Mouse (Mus musculus): ENCODE results near the gene Ubqln1. TPM values are rescaled to one million over a fixed set of nuclear protein-coding genes. Genes with fewer than 3 reads are reported as not detected.

Ubqln1 gene
- polyA plus RNA-seq, 1 experiment from 2014 or later: 80.2 TPM

DNA sequence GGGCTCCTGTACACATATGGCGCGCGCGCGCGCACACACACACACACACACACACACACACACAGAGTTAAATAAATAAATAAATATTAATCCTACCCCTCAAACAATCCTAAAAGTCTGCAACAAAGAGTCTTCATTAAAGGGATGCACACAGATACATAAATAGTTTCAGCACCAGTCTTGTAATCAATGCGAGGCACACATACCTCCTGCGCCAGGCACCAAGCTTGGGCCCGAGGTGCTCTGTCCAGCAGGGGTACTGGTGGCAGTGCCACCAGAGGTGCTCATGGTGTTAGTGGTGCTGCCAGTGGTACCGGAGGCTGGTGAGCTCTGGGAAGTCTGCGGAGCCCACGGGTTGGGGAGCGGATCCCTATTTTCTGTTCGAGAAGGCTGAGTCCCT, 23.9 kb downstream of the Ubqln1 start:
- Histone ChIP-seq H3K4me1 (ENCODE audit: control insufficient read depth, insufficient read depth, low read length) (no peaks in the 10 kb centered on the region), H3K4me2 (ENCODE audit: low read depth, low read length) (no peak overlapping the region), H3K36me3 (ENCODE audit: control insufficient read depth, insufficient read depth, low read length) (peaks cover 28% of the 10 kb centered on the region), H3K9me3 (ENCODE audit: control insufficient read depth, low read length) (no peaks in the 10 kb centered on the region), H3K4me3 (ENCODE audit: low read length) (no peak overlapping the region), H3K27me3 (replicated peaks; ENCODE audit: control insufficient read depth, insufficient read depth, low read length) (no peaks in the 10 kb centered on the region), H3K27ac (ENCODE audit: low read length) (no peak overlapping the region), H3K9ac (ENCODE audit: low read depth, low read length) (no peak overlapping the region)
- WGBS: 97% methylated on average over 14 of the region's 14 CpGs
- no peak for ATAC-seq

DNA sequence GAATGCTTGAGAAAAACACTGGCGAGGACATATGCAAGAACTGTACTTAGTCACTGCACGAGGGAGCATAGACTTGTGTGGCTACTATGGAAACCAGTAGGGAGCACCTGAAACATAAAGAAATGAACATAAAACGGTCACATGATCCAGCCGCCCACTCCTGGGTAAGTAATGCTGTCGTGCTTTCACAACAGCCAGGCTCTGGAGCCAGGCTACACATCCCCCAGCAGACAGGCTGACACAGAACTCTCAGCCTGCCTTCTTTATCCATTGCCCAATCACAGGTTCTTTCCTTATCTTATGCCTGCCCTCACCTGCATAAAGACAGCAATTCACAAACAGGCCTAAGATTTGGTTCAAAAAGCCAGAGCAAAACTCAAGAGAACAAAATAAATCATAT, 26.0 kb downstream of the Ubqln1 start:
- H3K9me3 ChIP-seq (ENCODE audit: control insufficient read depth, low read length): no peaks in the 10 kb centered on the region
- H3K9ac ChIP-seq (ENCODE audit: low read depth, low read length): no peak overlapping the region
- H3K27me3 ChIP-seq (replicated peaks; ENCODE audit: control insufficient read depth, insufficient read depth, low read length): no peaks in the 10 kb centered on the region
- H3K27ac ChIP-seq (ENCODE audit: low read length): no peak overlapping the region
- H3K4me2 ChIP-seq (ENCODE audit: low read depth, low read length): no peak overlapping the region
- peak; percentile 73 for ATAC-seq
- peaks cover 20% of the 10 kb centered on the region for H3K36me3 ChIP-seq (ENCODE audit: control insufficient read depth, insufficient read depth, low read length)
- WGBS: 73% methylated on average over 5 of the region's 5 CpGs
- H3K4me1 ChIP-seq (ENCODE audit: control insufficient read depth, insufficient read depth, low read length): no peaks in the 10 kb centered on the region
- H3K4me3 ChIP-seq (ENCODE audit: low read length): no peak overlapping the region

DNA sequence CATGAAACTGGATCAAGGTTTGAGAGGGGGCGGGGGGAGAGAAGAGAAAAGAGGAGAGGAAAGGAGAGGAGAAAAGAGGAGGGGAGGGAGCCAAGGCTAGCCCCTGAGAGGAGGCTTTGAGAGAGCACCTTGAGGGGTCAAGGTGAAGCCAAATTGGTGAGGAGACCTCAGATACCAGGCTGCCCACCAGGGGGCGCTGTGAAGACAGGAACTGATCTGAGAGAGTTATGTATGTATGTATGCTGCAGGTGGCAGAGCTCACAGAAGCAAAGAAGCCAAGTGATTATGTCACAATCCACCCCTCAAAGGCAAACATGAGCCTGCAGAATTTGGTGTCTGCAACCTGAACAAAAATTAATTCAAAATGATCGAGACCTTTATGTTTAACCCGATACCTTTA, 27.0 kb downstream of the Ubqln1 start:
- Histone ChIP-seq H3K4me1 (ENCODE audit: control insufficient read depth, insufficient read depth, low read length) (peaks cover 5% of the 10 kb centered on the region; the same call in 1 of the 2 replicates), H3K4me2 (ENCODE audit: low read depth, low read length) (no peak overlapping the region), H3K9me3 (ENCODE audit: control insufficient read depth, low read length) (no peaks in the 10 kb centered on the region), H3K9ac (ENCODE audit: low read depth, low read length) (no peak overlapping the region), H3K36me3 (ENCODE audit: control insufficient read depth, insufficient read depth, low read length) (peaks cover 20% of the 10 kb centered on the region), H3K27ac (ENCODE audit: low read length) (no peak overlapping the region), H3K4me3 (ENCODE audit: low read length) (no peak overlapping the region), H3K27me3 (replicated peaks; ENCODE audit: control insufficient read depth, insufficient read depth, low read length) (no peaks in the 10 kb centered on the region)
- WGBS: 60% methylated on average over 4 of the region's 4 CpGs
- peak; percentile 62 for ATAC-seq

DNA sequence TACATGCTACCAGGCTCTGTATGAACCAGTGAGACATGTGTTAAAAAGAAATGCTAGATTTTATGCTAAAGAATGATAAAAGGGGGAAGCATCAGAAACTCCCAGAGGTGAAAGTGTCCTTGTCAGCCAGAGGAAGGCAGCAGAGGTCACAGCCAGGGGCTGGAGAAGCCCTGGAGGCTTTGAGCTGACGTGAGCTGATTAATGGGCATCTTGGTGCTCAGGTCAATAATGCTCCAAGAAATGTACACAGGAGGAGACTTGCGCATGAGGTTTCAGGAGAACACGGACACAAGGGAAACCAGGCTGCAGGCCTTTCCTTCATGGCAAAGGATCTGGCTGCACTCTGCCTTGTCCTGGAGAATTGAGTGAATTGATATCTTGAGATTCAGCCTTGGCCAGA, 27.7 kb downstream of the Ubqln1 start:
- H3K4me1 ChIP-seq (ENCODE audit: control insufficient read depth, insufficient read depth, low read length): peaks cover 9% of the 10 kb centered on the region; the same call in 1 of the 2 replicates
- H3K9ac ChIP-seq (ENCODE audit: low read depth, low read length): no peak overlapping the region
- no peak overlapping the region for H3K4me2 ChIP-seq (ENCODE audit: low read depth, low read length)
- H3K27ac ChIP-seq (ENCODE audit: low read length): no peak overlapping the region
- H3K9me3 ChIP-seq (ENCODE audit: control insufficient read depth, low read length): no peaks in the 10 kb centered on the region
- no peak overlapping the region for H3K4me3 ChIP-seq (ENCODE audit: low read length)
- no peaks in the 10 kb centered on the region for H3K27me3 ChIP-seq (replicated peaks; ENCODE audit: control insufficient read depth, insufficient read depth, low read length)
- WGBS: 88% methylated on average over 3 of the region's 3 CpGs
- no peak for ATAC-seq
- H3K36me3 ChIP-seq (ENCODE audit: control insufficient read depth, insufficient read depth, low read length): peaks cover 22% of the 10 kb centered on the region

DNA sequence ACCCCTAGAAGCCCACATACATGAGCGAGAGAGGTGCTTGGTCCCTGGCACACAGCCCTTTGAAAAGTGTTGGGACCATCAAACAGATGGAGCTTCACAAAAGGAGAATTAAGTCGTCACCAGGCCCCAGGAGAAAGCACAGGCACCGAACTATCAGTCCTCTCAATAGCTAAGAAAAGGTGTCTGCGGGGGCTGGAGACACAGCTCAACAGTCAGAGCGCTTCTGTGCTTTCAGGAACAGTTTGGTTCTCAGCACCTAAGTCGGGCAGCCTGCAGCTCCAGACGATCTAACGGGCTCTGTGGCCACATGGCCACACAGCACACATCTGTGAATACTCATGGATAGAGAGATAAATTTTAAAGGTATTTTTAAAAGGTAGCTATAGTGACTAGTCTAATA, 29.2 kb downstream of the Ubqln1 start:
- no peaks in the 10 kb centered on the region for H3K9me3 ChIP-seq (ENCODE audit: control insufficient read depth, low read length)
- no peak for ATAC-seq
- H3K27me3 ChIP-seq (replicated peaks; ENCODE audit: control insufficient read depth, insufficient read depth, low read length): no peaks in the 10 kb centered on the region
- H3K4me1 ChIP-seq (ENCODE audit: control insufficient read depth, insufficient read depth, low read length): peaks cover 11% of the 10 kb centered on the region
- H3K27ac ChIP-seq (ENCODE audit: low read length): no peak overlapping the region
- H3K36me3 ChIP-seq (ENCODE audit: control insufficient read depth, insufficient read depth, low read length): peaks cover 12% of the 10 kb centered on the region
- H3K4me2 ChIP-seq (ENCODE audit: low read depth, low read length): no peak overlapping the region
- H3K4me3 ChIP-seq (ENCODE audit: low read length): no peak overlapping the region
- WGBS: 90% methylated on average over 8 of the region's 8 CpGs
- no peak overlapping the region for H3K9ac ChIP-seq (ENCODE audit: low read depth, low read length)

DNA sequence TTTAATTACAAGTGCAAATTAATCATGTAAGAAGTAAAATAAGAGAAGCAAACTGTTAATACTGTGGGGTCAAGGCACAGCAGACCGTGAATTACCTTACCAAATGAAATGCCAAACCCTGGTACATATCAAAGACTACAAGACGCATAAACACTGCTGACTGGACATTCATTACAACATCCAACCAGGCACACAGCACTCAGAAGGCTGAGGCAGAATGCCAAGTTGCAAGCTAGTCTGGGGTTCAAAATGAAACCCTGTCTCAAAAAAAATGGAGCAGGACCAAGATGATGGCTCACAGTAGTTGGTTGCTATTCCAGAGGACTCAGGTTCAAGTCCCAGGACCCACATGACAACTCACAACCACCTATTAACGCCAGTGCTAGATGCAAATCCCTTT, 31.3 kb downstream of the Ubqln1 start:
- 75% methylated on average over 3 of the region's 3 CpGs for WGBS
- no peak overlapping the region for H3K4me3 ChIP-seq (ENCODE audit: low read length)
- no peaks in the 10 kb centered on the region for H3K9me3 ChIP-seq (ENCODE audit: control insufficient read depth, low read length)
- no peak overlapping the region for H3K9ac ChIP-seq (ENCODE audit: low read depth, low read length)
- H3K36me3 ChIP-seq (ENCODE audit: control insufficient read depth, insufficient read depth, low read length): 0 out of 2 replicates have a peak, but pooled peaks cover 9% of the 10 kb centered on the region
- H3K27me3 ChIP-seq (replicated peaks; ENCODE audit: control insufficient read depth, insufficient read depth, low read length): no peaks in the 10 kb centered on the region
- no peak for ATAC-seq
- peaks cover 18% of the 10 kb centered on the region for H3K4me1 ChIP-seq (ENCODE audit: control insufficient read depth, insufficient read depth, low read length)
- no peak overlapping the region for H3K4me2 ChIP-seq (ENCODE audit: low read depth, low read length)
- no peak overlapping the region for H3K27ac ChIP-seq (ENCODE audit: low read length)

DNA sequence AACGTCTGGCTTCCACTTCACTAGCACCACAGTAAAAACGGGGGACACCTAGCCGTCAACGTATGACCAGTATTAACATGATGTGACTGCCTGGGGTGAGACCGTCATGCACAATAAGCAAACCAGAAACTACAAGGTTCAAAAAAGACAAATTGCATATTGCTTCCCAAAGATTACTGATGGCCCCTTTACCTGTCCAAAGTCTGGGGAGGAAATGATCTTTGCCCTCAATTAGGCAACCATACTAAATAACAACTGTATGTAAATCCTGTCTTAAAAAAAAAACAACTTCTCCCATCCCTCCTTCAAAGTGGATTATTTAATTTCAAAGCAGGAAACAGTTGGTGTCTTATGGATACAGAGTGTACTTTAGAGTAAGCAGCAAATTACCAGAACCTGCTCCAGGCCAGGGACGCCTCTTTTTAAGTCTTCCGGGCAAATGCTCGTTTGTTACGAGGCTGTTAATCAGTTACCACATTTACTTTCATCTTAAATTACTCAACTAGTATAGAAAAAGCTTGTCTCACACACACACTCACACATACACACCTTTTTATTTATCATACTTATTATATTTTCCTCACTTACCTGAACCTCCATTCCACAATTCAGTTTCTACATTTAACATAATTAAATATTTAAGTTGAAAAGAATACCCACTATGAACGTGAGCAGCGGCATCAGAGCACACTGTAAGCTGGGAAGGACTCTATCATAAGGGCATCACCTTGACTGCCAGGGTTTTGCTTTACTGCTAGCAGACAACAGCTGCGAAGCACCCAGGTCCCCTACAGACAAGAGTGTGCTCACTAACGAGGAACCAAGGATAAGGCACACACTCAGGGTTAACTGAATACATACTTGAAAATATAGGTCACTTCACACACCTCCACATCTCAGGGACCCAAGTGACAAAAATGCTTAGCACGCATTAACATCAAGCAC, 33.6 kb downstream of the Ubqln1 start:
- 64% methylated on average over 14 of the region's 14 CpGs for WGBS
- Histone ChIP-seq H3K4me1 (ENCODE audit: control insufficient read depth, insufficient read depth, low read length) (peaks cover 19% of the 10 kb centered on the region), H3K27me3 (replicated peaks; ENCODE audit: control insufficient read depth, insufficient read depth, low read length) (no peaks in the 10 kb centered on the region), H3K27ac (ENCODE audit: low read length) (peak overlapping the region; percentile 89), H3K4me3 (ENCODE audit: low read length) (no peak overlapping the region), H3K36me3 (ENCODE audit: control insufficient read depth, insufficient read depth, low read length) (0 out of 2 replicates have a peak, but pooled peaks cover 12% of the 10 kb centered on the region), H3K9ac (ENCODE audit: low read depth, low read length) (no peak overlapping the region; the same call in 1 of the 2 replicates), H3K9me3 (ENCODE audit: control insufficient read depth, low read length) (no peaks in the 10 kb centered on the region), H3K4me2 (ENCODE audit: low read depth, low read length) (peak overlapping the region; percentile 32)
- peak; percentile 82 for ATAC-seq

DNA sequence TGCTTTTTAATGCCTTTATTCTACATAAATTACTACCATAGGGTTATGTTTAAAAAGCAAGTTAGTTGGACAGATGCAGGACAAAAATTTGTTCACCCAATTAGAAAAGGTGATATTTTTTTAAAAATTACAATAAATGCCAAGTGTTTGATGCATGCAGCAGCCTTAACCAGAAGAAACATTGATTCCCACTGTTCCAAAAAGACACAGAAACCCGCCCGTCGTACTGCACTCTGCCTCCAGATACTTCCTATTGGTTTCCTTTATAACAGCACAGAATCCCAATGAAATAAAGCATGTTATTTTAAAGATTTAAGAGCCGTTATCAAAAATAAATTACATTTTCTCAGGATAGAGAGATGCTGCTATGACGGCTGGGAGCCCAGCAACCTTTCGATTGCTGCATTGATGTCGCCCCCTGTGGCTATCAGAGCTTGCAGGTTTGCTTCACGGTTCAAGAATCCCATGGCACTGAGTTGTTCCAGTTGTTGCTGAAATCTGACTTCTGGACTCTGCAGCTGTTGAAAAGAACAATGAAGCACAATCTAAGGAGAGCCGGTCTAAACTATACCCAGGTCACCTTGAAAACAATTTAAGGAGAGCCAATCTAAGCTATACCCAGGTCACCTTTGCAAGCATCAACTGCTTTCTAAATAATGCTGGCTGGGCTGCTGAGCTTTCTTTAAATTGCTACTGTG, 37.8 kb downstream of the Ubqln1 start:
- Histone ChIP-seq H3K4me1 (ENCODE audit: control insufficient read depth, insufficient read depth, low read length) (peaks cover 19% of the 10 kb centered on the region), H3K4me2 (ENCODE audit: low read depth, low read length) (no peak overlapping the region), H3K4me3 (ENCODE audit: low read length) (no peak overlapping the region), H3K27ac (ENCODE audit: low read length) (no peak overlapping the region), H3K9me3 (ENCODE audit: control insufficient read depth, low read length) (no peaks in the 10 kb centered on the region), H3K27me3 (replicated peaks; ENCODE audit: control insufficient read depth, insufficient read depth, low read length) (no peaks in the 10 kb centered on the region), H3K9ac (ENCODE audit: low read depth, low read length) (no peak overlapping the region), H3K36me3 (ENCODE audit: control insufficient read depth, insufficient read depth, low read length) (peaks cover 24% of the 10 kb centered on the region)
- ATAC-seq: no peak
- 87% methylated on average over 9 of the region's 9 CpGs for WGBS

DNA sequence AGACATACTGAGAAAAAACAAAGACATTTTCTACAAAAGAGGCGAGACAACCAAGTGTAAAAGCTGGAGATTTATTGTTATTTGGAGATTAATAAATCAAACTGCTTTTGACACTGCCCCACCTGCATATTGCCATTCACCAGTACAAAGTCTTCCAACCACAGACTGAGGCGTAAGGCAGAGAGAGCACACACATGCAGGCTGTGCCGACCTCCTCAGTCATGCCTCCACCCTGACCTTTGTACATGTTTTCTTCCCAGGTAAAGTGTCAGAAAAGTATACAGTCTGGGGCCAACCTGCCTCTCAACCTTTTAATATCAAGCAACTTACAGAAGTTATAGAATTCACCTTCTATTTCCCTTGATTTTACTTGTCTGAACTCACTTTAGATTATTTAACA, 39.3 kb downstream of the Ubqln1 start:
- ATAC-seq: peak; percentile 97
- H3K27ac ChIP-seq (ENCODE audit: low read length): peak overlapping the region; percentile 76
- H3K9ac ChIP-seq (ENCODE audit: low read depth, low read length): no peak overlapping the region
- peaks cover 16% of the 10 kb centered on the region for H3K4me1 ChIP-seq (ENCODE audit: control insufficient read depth, insufficient read depth, low read length)
- no peak overlapping the region for H3K4me2 ChIP-seq (ENCODE audit: low read depth, low read length)
- no peak overlapping the region for H3K4me3 ChIP-seq (ENCODE audit: low read length)
- 57% methylated on average over 3 of the region's 3 CpGs for WGBS
- peaks cover 24% of the 10 kb centered on the region for H3K36me3 ChIP-seq (ENCODE audit: control insufficient read depth, insufficient read depth, low read length)
- H3K9me3 ChIP-seq (ENCODE audit: control insufficient read depth, low read length): no peaks in the 10 kb centered on the region
- no peaks in the 10 kb centered on the region for H3K27me3 ChIP-seq (replicated peaks; ENCODE audit: control insufficient read depth, insufficient read depth, low read length)
